Mouse (Mus musculus): ENCODE results near the gene 2310061I04Rik. TPM values are rescaled to one million over a fixed set of nuclear protein-coding genes. Genes with fewer than 3 reads are reported as not detected.

The 2310061I04Rik gene
- polyA plus RNA-seq, 1 experiment from 2014 or later, result 20.5 TPM

GRCm38 (mm10) chr17:35920862-35921562, 23.8 kb upstream of the 2310061I04Rik start:
- Histone ChIP-seq H3K27ac (replicated peaks) (peak overlapping the region; percentile 79; the same call in 1 of the 2 replicates), H3K4me1 (replicated peaks; ENCODE audit: control insufficient read depth, insufficient read depth) (peaks cover 4% of the 10 kb centered on the region), H3K4me2 (replicated peaks; ENCODE audit: low read depth) (no peak overlapping the region), H3K4me3 (ENCODE audit: low read depth, low read length) (no peak overlapping the region), H3K9ac (ENCODE audit: low read length) (0 out of 2 replicates have a peak overlapping the region, but pooled peaks have one; percentile 31), H3K36me3 (ENCODE audit: control insufficient read depth, insufficient read depth, low read length) (peaks cover 10% of the 10 kb centered on the region), H3K27me3 (ENCODE audit: control insufficient read depth, insufficient read depth, low read length) (no peaks in the 10 kb centered on the region), H3K9me3 (ENCODE audit: control insufficient read depth, low read length) (no peaks in the 10 kb centered on the region)
- 64% methylated on average over 5 of the region's 5 CpGs for WGBS
- DNase-seq (ENCODE audit: low spot score) (peak; percentile 45), ATAC-seq (ENCODE audit: low FRiP score, low TSS enrichment) (no peak)
- no peak for TF ChIP-seq EP300 (optimal IDR thresholded peaks at IDR 0.05)
- TF ChIP-seq CTCF (IDR thresholded peaks at IDR 0.05; ENCODE audit: low read depth), result peak; percentile 80

DNA sequence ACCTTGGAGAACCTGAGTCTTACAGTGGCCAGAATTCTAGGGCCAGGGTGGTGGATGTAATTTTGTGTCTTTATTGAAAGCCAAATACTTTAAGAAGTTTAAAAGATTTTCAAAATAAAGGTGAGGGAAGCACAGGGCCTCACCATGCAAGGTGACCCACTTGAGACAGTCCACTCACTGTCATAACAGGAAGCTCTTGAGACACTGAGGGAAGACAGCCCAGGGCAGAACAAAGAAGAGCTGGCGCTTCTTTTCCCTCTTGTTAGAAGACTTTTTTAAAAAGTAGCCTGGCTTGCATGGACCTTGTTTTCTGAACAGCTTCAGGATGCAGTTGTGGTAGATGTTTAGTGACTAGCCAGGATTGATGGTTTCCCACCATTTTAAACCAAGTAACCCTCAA, 23.2 kb upstream of the 2310061I04Rik start:
- H3K4me2 ChIP-seq (replicated peaks; ENCODE audit: low read depth), result peak overlapping the region; percentile 52; the same call in 1 of the 2 replicates
- TF ChIP-seq CTCF (IDR thresholded peaks at IDR 0.05; ENCODE audit: low read depth) (no peak), EP300 (optimal IDR thresholded peaks at IDR 0.05) (no peak)
- no peak for DNase-seq (ENCODE audit: low spot score)
- H3K4me1 ChIP-seq (replicated peaks; ENCODE audit: control insufficient read depth, insufficient read depth), result peaks cover 4% of the 10 kb centered on the region
- H3K9ac ChIP-seq (ENCODE audit: low read length), result peak overlapping the region; percentile 31; the same call in 1 of the 2 replicates
- no peak for ATAC-seq (ENCODE audit: low FRiP score, low TSS enrichment)
- peaks cover 10% of the 10 kb centered on the region for H3K36me3 ChIP-seq (ENCODE audit: control insufficient read depth, insufficient read depth, low read length)
- no peaks in the 10 kb centered on the region for H3K27me3 ChIP-seq (ENCODE audit: control insufficient read depth, insufficient read depth, low read length)
- no peaks in the 10 kb centered on the region for H3K9me3 ChIP-seq (ENCODE audit: control insufficient read depth, low read length)
- H3K27ac ChIP-seq (replicated peaks), result peak overlapping the region; percentile 79
- 75% methylated on average over 1 of the region's 1 CpGs for WGBS
- H3K4me3 ChIP-seq (ENCODE audit: low read depth, low read length), result no peak overlapping the region

- Histone ChIP-seq H3K4me1 (replicated peaks; ENCODE audit: control insufficient read depth, insufficient read depth) (peaks cover 4% of the 10 kb centered on the region), H3K9ac (ENCODE audit: low read length) (peak overlapping the region; percentile 41; the same call in 1 of the 2 replicates), H3K27ac (replicated peaks) (peak overlapping the region; percentile 79; the same call in 1 of the 2 replicates), H3K4me2 (replicated peaks; ENCODE audit: low read depth) (peak overlapping the region; percentile 52), H3K27me3 (ENCODE audit: control insufficient read depth, insufficient read depth, low read length) (no peaks in the 10 kb centered on the region), H3K9me3 (ENCODE audit: control insufficient read depth, low read length) (no peaks in the 10 kb centered on the region), H3K4me3 (ENCODE audit: low read depth, low read length) (0 out of 2 replicates have a peak overlapping the region, but pooled peaks have one; percentile 17), H3K36me3 (ENCODE audit: control insufficient read depth, insufficient read depth, low read length) (peaks cover 5% of the 10 kb centered on the region)
- DNase-seq (ENCODE audit: low spot score) (no peak), ATAC-seq (ENCODE audit: low FRiP score, low TSS enrichment) (no peak)
- TF ChIP-seq EP300 (optimal IDR thresholded peaks at IDR 0.05) (no peak), CTCF (IDR thresholded peaks at IDR 0.05; ENCODE audit: low read depth) (no peak)
- WGBS, result 28% methylated on average over 6 of the region's 6 CpGs
Measured at GRCm38 (mm10) chr17:35919864-35920301, 22.7 kb upstream of the 2310061I04Rik start.

GRCm38 (mm10) chr17:35919060-35919715, 22.0 kb upstream of the 2310061I04Rik start:
- Histone ChIP-seq H3K9me3 (ENCODE audit: control insufficient read depth, low read length) (no peaks in the 10 kb centered on the region), H3K27ac (replicated peaks) (peak overlapping the region; percentile 95), H3K4me3 (ENCODE audit: low read depth, low read length) (peak overlapping the region; percentile 17; the same call in 1 of the 2 replicates), H3K27me3 (ENCODE audit: control insufficient read depth, insufficient read depth, low read length) (no peaks in the 10 kb centered on the region), H3K4me2 (replicated peaks; ENCODE audit: low read depth) (peak overlapping the region; percentile 52), H3K9ac (ENCODE audit: low read length) (peak overlapping the region; percentile 41), H3K36me3 (ENCODE audit: control insufficient read depth, insufficient read depth, low read length) (peaks cover 2% of the 10 kb centered on the region), H3K4me1 (replicated peaks; ENCODE audit: control insufficient read depth, insufficient read depth) (peaks cover 4% of the 10 kb centered on the region)
- peak; percentile 94 for DNase-seq (ENCODE audit: low spot score)
- peak; percentile 35 for ATAC-seq (ENCODE audit: low FRiP score, low TSS enrichment)
- 7% methylated on average over 7 of the region's 7 CpGs for WGBS
- no peak for TF ChIP-seq CTCF (IDR thresholded peaks at IDR 0.05; ENCODE audit: low read depth)
- no peak for TF ChIP-seq EP300 (optimal IDR thresholded peaks at IDR 0.05)

- H3K36me3 ChIP-seq (ENCODE audit: control insufficient read depth, insufficient read depth, low read length), result no peaks in the 10 kb centered on the region
- H3K27ac ChIP-seq (replicated peaks), result peak overlapping the region; percentile 95
- no peaks in the 10 kb centered on the region for H3K9me3 ChIP-seq (ENCODE audit: control insufficient read depth, low read length)
- ATAC-seq (ENCODE audit: low FRiP score, low TSS enrichment), result no peak
- DNase-seq (ENCODE audit: low spot score), result peak; percentile 54
- no peaks in the 10 kb centered on the region for H3K27me3 ChIP-seq (ENCODE audit: control insufficient read depth, insufficient read depth, low read length)
- H3K4me1 ChIP-seq (replicated peaks; ENCODE audit: control insufficient read depth, insufficient read depth), result peaks cover 4% of the 10 kb centered on the region
- peak overlapping the region; percentile 80 for H3K9ac ChIP-seq (ENCODE audit: low read length)
- under 1% methylated on average over 11 of the region's 11 CpGs for WGBS
- H3K4me3 ChIP-seq (ENCODE audit: low read depth, low read length), result peak overlapping the region; percentile 75
- peak overlapping the region; percentile 67 for H3K4me2 ChIP-seq (replicated peaks; ENCODE audit: low read depth)
- peak; percentile 54 for TF ChIP-seq EP300 (optimal IDR thresholded peaks at IDR 0.05)
- TF ChIP-seq CTCF (IDR thresholded peaks at IDR 0.05; ENCODE audit: low read depth), result no peak
Measured at GRCm38 (mm10) chr17:35918276-35919059, 21.2 kb upstream of the 2310061I04Rik start.
